Mouse (Mus musculus) kidney, adult 11 months (tissue): ENCODE results near the gene Dlat.
"Not testable (repeated sequence)": the region's sequence is repeated elsewhere in the genome, so short reads cannot be mapped to it uniquely, and the experiment has no call there.

Source experiments
- DNase-seq: peaks from one replicate; pipeline ENCODE4 v3.0.0; 2022

Gene Dlat

DNA sequence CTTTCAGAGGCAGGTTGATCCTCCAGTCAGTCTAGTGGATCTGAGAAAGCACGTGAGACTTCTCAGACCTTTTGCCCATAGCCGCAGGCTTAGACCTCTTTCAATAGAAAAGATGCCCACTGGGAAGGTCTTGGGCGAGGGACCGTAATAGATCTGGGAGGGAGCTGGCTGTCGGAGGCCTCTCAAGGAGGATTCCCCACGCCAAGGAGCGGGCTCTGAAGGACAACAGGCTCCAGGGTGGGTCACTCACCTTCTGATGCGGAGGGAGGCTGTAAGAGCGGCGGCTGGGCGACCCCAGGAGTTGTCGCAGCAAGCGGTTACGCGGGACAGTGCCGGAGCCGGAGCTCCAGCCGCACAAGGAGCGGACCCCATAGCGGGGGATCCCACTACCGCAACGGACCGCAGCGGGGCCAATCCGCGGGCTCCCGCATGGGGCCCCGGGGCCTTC lies 615 bp downstream of the Dlat start:
- no peak for DNase-seq

- no peak for DNase-seq
Measured at GRCm38 (mm10) chr9:50658391-50658790, 1.2 kb downstream of the Dlat start.

GRCm38 (mm10) chr9:50650503-50650902 lies 9.1 kb downstream of the Dlat start:
- DNase-seq: no peak

GRCm38 (mm10) chr9:50646826-50647370 lies 12.7 kb downstream of the Dlat start:
- no peak for DNase-seq

DNA sequence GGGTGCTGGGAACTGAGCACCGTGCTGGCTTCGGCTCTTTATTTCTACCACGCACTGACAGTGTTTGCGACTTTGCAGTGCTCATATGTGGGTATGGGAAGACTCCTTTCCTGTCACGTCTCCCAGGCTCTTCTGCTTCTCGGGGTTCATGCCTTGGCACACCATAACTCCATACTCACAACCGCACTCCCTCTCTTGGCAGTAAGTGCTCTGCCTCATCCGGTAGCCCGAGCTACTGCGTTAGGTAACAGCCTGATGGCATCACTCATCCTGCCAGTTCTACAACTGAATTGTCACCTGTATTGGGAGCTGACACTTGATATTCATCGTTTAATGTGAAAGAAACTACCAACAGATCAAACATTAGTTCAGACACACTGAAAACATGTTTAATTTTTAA lies 25.3 kb downstream of the Dlat start:
- no peak for DNase-seq

- DNase-seq: no peak
Measured at GRCm38 (mm10) chr9:50633059-50633458, 26.5 kb downstream of the Dlat start.

- no peak for DNase-seq
Measured at GRCm38 (mm10) chr9:50632016-50632688, 27.4 kb downstream of the Dlat start.

GRCm38 (mm10) chr9:50630903-50631302 lies 28.7 kb downstream of the Dlat start:
- not testable (repeated sequence) for DNase-seq

- DNase-seq: no peak
Measured at GRCm38 (mm10) chr9:50617794-50618330, 41.7 kb downstream of the Dlat start.

DNA sequence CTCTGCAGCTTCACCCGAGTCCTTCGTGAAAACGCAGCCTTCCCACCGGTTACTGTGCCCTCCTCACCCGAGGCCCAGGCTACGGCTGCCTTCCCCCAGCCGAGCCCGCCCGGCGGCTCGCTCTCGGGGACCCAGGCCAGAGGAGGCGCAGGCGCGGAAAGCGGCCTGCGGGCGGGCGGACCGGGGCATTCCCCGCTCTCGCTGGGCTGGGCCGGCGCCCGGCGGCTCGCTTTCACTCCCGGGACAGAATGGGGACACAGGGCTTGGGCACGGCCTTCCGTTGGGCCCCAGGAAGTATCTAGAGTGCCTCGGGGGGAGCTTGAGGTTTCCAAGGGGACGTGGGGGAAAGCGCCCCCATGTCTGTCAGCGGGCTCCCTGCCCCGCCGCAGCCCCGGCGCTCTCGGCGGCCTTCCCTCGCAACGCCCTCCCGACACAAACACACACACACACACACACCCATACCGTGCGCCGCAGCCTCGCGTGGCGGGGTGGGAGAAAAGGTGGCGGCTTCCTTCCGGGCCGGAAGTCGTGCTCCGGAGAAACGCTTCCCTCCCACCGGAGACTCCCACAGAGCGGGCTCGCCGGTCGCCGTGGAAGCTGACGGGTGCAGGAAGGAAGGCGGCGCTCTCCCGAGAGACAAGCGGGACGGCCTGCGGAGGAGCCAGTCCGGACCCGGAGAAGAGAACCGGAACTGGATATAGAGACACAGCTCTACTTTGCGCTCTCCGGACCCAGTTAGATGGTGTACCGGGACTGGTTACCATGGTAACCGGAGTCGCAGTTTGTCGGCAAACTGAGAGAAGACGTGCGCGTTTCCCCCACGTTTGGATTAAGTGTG lies 42.6 kb downstream of the Dlat start, which contains the start of the genes Pih1d2 and Nkapd1:
Pih1d2 (plus strand) TSS at position 556 of the 838 bp plus-strand sequence.
Nkapd1 (minus strand) TSS at position 699 of the 838 bp plus-strand sequence.
- peak; percentile 88 for DNase-seq

DNA sequence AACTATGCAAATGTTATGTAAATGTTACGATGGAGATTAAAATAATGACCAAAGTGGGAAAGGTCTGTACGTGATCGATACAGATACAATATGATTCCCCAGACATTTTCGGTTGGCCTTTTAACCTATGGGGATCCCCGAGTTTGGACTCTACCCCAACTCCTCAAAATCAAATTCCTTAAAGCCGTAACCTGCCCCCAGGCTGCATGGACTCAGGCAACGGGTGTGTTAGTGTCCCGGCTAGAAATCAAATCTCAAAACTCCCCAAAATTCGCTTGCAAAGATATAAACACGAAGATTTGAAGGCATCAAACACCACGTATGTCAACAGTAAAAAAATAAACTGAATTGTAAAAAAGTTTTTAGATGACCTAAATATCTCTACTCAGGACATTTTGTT lies 43.4 kb downstream of the Dlat start:
- DNase-seq: no peak

- no peak for DNase-seq
Measured at GRCm38 (mm10) chr9:50612115-50612514, 47.5 kb downstream of the Dlat start.

DNA sequence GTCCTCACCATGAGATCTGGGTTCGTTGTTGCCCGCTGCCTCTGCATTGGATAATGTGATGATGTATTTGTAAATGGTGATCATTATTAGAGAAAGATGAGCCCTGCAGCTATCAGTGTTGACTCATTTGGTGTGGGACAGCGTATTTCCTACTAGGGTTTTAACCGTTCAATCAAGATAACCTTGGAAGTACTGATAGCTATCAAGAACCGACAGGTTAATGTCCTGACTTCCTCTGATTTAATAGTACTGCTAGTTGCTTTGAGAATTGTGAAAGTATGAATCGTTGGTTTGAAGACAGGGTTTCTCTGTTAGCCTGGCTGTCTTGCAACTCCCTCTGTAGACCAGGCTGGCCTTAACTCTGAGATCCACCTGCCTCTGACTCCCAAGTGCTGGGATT lies 55.2 kb downstream of the Dlat start:
- DNase-seq: no peak

- DNase-seq: no peak
Measured at GRCm38 (mm10) chr9:50603998-50604324, 55.6 kb downstream of the Dlat start.

- peak; percentile 96 for DNase-seq
Measured at GRCm38 (mm10) chr9:50603189-50603997, 56.2 kb downstream of the Dlat start, which contains the start of the genes Sdhd and Timm8b. Gene Sdhd (minus strand): TSS chr9:50603812. Gene Timm8b (plus strand): TSS chr9:50603910.

- DNase-seq: peak; percentile 34
Measured at GRCm38 (mm10) chr9:50602055-50602845, 57.3 kb downstream of the Dlat start.

DNA sequence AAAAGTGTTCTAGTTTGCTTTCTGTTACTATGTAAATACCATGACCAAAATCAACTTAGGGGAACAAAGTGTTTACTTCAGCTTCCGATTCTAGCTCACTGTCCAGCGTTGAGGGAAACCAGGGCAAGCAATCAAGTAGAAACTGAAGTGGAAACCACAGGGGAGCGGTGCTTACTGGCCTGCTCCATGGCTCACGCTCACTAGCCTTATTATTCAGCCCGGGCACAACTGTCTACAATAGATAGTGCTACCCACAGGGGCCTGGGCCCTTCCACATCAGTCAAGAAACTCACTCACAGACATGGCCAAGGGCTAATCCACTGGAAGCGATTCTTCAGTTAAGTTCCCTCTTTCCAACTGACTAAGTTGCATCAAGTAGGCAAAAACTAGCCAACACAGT lies 58.0 kb downstream of the Dlat start:
- DNase-seq: no peak

GRCm38 (mm10) chr9:50596973-50597372 lies 62.6 kb downstream of the Dlat start:
- no peak for DNase-seq

GRCm38 (mm10) chr9:50594794-50595417 lies 64.7 kb downstream of the Dlat start:
- peak; percentile 60 for DNase-seq

GRCm38 (mm10) chr9:50593544-50593943 lies 66.0 kb downstream of the Dlat start:
- no peak for DNase-seq

DNA sequence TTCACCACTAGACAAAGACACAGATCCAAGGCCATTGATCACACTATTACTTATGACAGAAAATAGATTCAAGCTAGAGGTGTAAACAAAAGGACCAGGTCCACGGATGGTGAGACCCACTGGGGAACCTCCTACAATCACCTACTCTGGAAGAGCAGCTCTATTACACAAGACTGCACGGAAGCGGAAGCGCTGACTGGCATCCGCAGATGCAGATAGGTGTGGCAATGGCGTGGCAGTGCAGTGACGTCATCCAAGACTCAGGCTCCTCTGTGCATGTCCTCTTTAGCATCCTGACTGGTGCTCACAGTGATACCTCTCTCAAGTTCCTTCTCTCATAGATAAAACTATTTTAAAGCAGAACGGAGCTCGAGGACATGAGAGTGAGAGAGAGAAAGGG lies 66.6 kb downstream of the Dlat start:
- DNase-seq: no peak
